Mouse (Mus musculus) cortical plate, adult 2 months (tissue): Measurements from ENCODE around the gene 9930111J21Rik1.

Experiments used
- CTCF ChIP-seq: fragments of 200-500 bp; IDR thresholded peaks from 2 replicates; pipeline ENCODE4 v1.5.1; 2011; ENCODE audit warnings: mild to moderate bottlenecking, control low read depth, low read length; ENCODE audit not compliant: insufficient read depth; ENCODE audit errors: extremely low read depth
- POLR2A ChIP-seq: fragments of 200-500 bp; IDR thresholded peaks from 2 replicates; pipeline ENCODE4 v1.6.1; 2011; ENCODE audit warnings: mild to moderate bottlenecking, low read length, control low read depth; ENCODE audit not compliant: insufficient read depth; ENCODE audit errors: extremely low read depth

- TF ChIP-seq CTCF (no peak), POLR2A (no peak)
Observed at GRCm38 (mm10) chr11:48908459-48908858, 70.7 kb downstream of the 9930111J21Rik1 start.
